Mouse (Mus musculus): ENCODE measurements around the gene Cyp2d10. TPM values are rescaled to one million over a fixed set of nuclear protein-coding genes. Genes with fewer than 3 reads are reported as not detected.

Cyp2d10 gene
- polyA plus RNA-seq, 1 experiment from 2014 or later = not detected

DNA sequence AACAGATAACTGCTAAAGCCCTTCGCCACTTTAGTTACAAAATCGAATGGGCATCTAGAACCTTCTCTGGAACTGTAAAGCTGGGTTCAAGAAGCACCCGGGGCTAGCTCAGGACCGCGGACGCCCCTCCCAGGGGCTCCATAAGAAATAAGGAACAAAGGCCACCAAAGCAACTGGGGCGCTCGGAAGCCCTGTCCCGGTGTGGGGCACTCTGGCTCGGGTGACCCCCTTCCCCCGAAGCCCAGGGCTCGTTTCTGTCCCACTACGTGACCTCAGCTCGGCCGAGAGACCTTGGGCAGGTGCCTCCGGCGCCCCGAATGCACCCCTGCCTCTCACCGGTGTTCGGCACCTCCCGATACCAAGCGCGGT, 53.3 kb downstream of the Cyp2d10 start:
- Histone ChIP-seq H3K4me3 (replicated peaks; ENCODE audit: low read length) (peak overlapping the region; percentile 95), H3K4me1 (replicated peaks; ENCODE audit: control insufficient read depth, insufficient read depth, low read length) (peaks cover 16% of the 10 kb centered on the region), H3K36me3 (ENCODE audit: control insufficient read depth, insufficient read depth) (peaks cover 19% of the 10 kb centered on the region), H3K27me3 (replicated peaks; ENCODE audit: control insufficient read depth, insufficient read depth, low read length) (no peaks in the 10 kb centered on the region), H3K9ac (replicated peaks; ENCODE audit: low read depth, low read length) (peak overlapping the region; percentile 98), H3K4me2 (ENCODE audit: low read length) (peak overlapping the region; percentile 85), H3K27ac (ENCODE audit: low read length) (peak overlapping the region; percentile 86), H3K9me3 (ENCODE audit: control insufficient read depth, low read length) (no peaks in the 10 kb centered on the region)
- ATAC-seq = peak; percentile 45
- WGBS = under 1% methylated on average over 23 of the region's 23 CpGs

DNA sequence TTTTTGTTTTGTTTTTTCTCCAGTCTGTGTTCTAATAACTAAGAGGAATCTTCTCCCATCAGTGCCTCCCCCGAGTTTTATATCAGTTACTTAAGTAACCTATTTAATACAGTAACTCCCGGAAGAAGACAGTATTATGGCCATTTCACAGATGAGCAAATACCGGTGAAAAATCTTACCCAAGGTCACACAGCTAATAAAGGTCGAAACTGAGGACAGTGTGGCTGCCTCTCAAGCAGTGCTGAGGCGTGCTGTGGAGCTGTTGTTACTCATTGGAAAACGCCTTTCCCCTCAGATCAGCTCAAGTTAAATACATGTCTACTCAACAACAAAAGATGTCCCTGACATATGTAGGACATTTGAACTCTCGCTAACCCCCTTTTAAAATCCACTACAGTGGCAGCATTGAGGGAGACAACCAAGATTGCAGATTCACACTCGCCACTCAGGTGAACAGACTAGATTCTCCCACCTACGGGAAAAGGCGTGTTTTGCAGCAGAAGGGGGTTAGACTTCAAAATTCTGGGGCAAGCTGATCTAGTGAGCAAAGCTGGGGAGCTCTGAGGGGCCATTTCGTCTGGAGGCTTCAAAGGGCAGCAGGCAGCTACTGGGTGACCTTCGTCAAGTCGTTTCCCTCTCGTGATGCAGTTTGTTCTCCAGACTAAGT, 53.8 kb downstream of the Cyp2d10 start:
- Histone ChIP-seq H3K9ac (replicated peaks; ENCODE audit: low read depth, low read length) (peak overlapping the region; percentile 98), H3K9me3 (ENCODE audit: control insufficient read depth, low read length) (no peaks in the 10 kb centered on the region), H3K27me3 (replicated peaks; ENCODE audit: control insufficient read depth, insufficient read depth, low read length) (no peaks in the 10 kb centered on the region), H3K4me2 (ENCODE audit: low read length) (peak overlapping the region; percentile 85), H3K4me1 (replicated peaks; ENCODE audit: control insufficient read depth, insufficient read depth, low read length) (peaks cover 16% of the 10 kb centered on the region), H3K4me3 (replicated peaks; ENCODE audit: low read length) (peak overlapping the region; percentile 95), H3K36me3 (ENCODE audit: control insufficient read depth, insufficient read depth) (peaks cover 22% of the 10 kb centered on the region), H3K27ac (ENCODE audit: low read length) (no peak overlapping the region)
- WGBS = 32% methylated on average over 14 of the region's 14 CpGs
- no peak for ATAC-seq

Small RNA genes within 50 kb of the gene (microRNA-seq; reads per million reads assigned to microRNA genes)
- gene Gm25990 (not detected), gene Gm27331 (not detected), gene Gm27622 (not detected), gene Mir7684 (not detected)

Other genes with a start within 250 kb of the Cyp2d10 start
- gene Shisa8, start 194.4 kb downstream of the Cyp2d10 start, polyA plus RNA-seq (2015; fragmentation: Nextera tagmentation; extraction: Ambion mirVana) = 0.66 and 0.70 TPM in 2 replicates
- gene Tnfrsf13c, start 182.8 kb downstream of the Cyp2d10 start, polyA plus RNA-seq (2015; fragmentation: Nextera tagmentation; extraction: Ambion mirVana) = 0.10 and 0.25 TPM in 2 replicates
- gene Cenpm, start 162.4 kb downstream of the Cyp2d10 start, polyA plus RNA-seq (2015; fragmentation: Nextera tagmentation; extraction: Ambion mirVana) = 29.8 and 34.6 TPM in 2 replicates
- 17.0 and 18.6 TPM in 2 replicates for gene 1500009C09Rik, start 154.8 kb downstream of the Cyp2d10 start, polyA plus RNA-seq (2015; fragmentation: Nextera tagmentation; extraction: Ambion mirVana)
- gene Sept3, start 132.3 kb downstream of the Cyp2d10 start, polyA plus RNA-seq (2015; fragmentation: Nextera tagmentation; extraction: Ambion mirVana) = 427 TPM in 2 replicates
- 0.15 TPM in 1 of 2 replicates, not detected in the other for gene Wbp2nl, start 108.2 kb downstream of the Cyp2d10 start, polyA plus RNA-seq (2015; fragmentation: Nextera tagmentation; extraction: Ambion mirVana)
- gene Naga, start 68.3 kb downstream of the Cyp2d10 start, polyA plus RNA-seq (2015; fragmentation: Nextera tagmentation; extraction: Ambion mirVana) = 23.4 and 26.1 TPM in 2 replicates
- gene Pheta2, start 68.3 kb downstream of the Cyp2d10 start, polyA plus RNA-seq (2015; fragmentation: Nextera tagmentation; extraction: Ambion mirVana) = 2.0 TPM in 2 replicates
- gene Smdt1, start 68.2 kb downstream of the Cyp2d10 start, polyA plus RNA-seq (2015; fragmentation: Nextera tagmentation; extraction: Ambion mirVana) = 269 and 282 TPM in 2 replicates
- 277 and 297 TPM in 2 replicates for gene Ndufa6, start 52.9 kb downstream of the Cyp2d10 start, polyA plus RNA-seq (2015; fragmentation: Nextera tagmentation; extraction: Ambion mirVana)
- 1.1 and 1.4 TPM in 2 replicates for gene Cyp2d22, start 26.9 kb downstream of the Cyp2d10 start, polyA plus RNA-seq (2015; fragmentation: Nextera tagmentation; extraction: Ambion mirVana)
- gene Cyp2d11, start 13.2 kb downstream of the Cyp2d10 start, polyA plus RNA-seq (2015; fragmentation: Nextera tagmentation; extraction: Ambion mirVana) = not detected in 2 replicates
- gene Cyp2d9, start 26.2 kb upstream of the Cyp2d10 start, polyA plus RNA-seq (2015; fragmentation: Nextera tagmentation; extraction: Ambion mirVana) = not detected in 2 replicates
- not detected in 2 replicates for gene Cyp2d12, start 147.9 kb upstream of the Cyp2d10 start, polyA plus RNA-seq (2015; fragmentation: Nextera tagmentation; extraction: Ambion mirVana)
- gene Cyp2d34, start 213.8 kb upstream of the Cyp2d10 start, polyA plus RNA-seq (2015; fragmentation: Nextera tagmentation; extraction: Ambion mirVana) = not detected in 2 replicates